ENCODE assay signal across 19 mouse cellular contexts in genomic region chr10:56695100-56695499, GRCm38 (mm10).
A peak's percentile ranks its signal among the peaks of the same experiment; 100 is the strongest.
DNase-seq lines count a peak whose midpoint lies in the region; ATAC-seq and TF ChIP-seq lines count a peak whose summit lies in the region.
"Had no signal": no experiment of that assay in that cellular context is flagged by ENCODE, and none has a peak within 500 bp of the region (broad histone marks: within the 10 kb centered on the region; RNA-seq: fewer than 3 reads in every experiment).

No protein-coding gene starts in this region.

- H3K27ac ChIP-seq in kidney, postnatal 0 days: no peak overlapping the region
- H3K27ac ChIP-seq in neural tube, embryonic 14.5 days (ENCODE audit: low read depth, low read length): no peak overlapping the region
- H3K27ac ChIP-seq: embryonic facial prominence, embryonic 15.5 days; forebrain, embryonic 10.5 days; gastrocnemius, adult 2 months; hindbrain, embryonic 15.5 days had no signal

- peak; percentile 50 for DNase-seq in kidney, postnatal 0 days (ENCODE audit: low spot score)
- no peak for DNase-seq in kidney, postnatal 25 days
- peak; percentile 36 for DNase-seq in R1 (ENCODE audit: low read depth, low spot score)
- DNase-seq in embryo, embryonic 11 days: peak; percentile 37
- no peak for DNase-seq in spleen, adult 18-20 months
- no peak for DNase-seq in cerebellum, postnatal 14 days
- DNase-seq: adrenal gland, postnatal 10 days; cerebellum, adult 18-20 months; cerebellum, adult 9-11 months; gastrocnemius, adult 2 months; gastrocnemius, postnatal 25 days had no signal

- H3K4me2 ChIP-seq in kidney, postnatal 0 days (ENCODE audit: low read length): no peak overlapping the region
- H3K4me2 ChIP-seq in neural tube, embryonic 14.5 days (ENCODE audit: low read depth, low read length): no peak overlapping the region
- H3K4me2 ChIP-seq: embryonic facial prominence, embryonic 15.5 days; heart, embryonic 12.5 days; hindbrain, embryonic 15.5 days had no signal

- no peaks in the 10 kb centered on the region; the same call in 1 of the 2 replicates for H3K4me1 ChIP-seq in kidney, postnatal 0 days (replicated peaks; ENCODE audit: insufficient read depth, low read length)
- H3K4me1 ChIP-seq in neural tube, embryonic 14.5 days (ENCODE audit: control insufficient read depth, insufficient read depth, low read length): no peaks in the 10 kb centered on the region
- H3K4me1 ChIP-seq: embryonic facial prominence, embryonic 15.5 days; heart, embryonic 12.5 days; hindbrain, embryonic 15.5 days had no signal

- no peak overlapping the region for H3K9ac ChIP-seq in kidney, postnatal 0 days (ENCODE audit: low read depth, low read length)
- H3K9ac ChIP-seq in neural tube, embryonic 14.5 days (replicated peaks; ENCODE audit: low read depth, low read length): no peak overlapping the region
- H3K9ac ChIP-seq: embryonic facial prominence, embryonic 15.5 days; heart, embryonic 12.5 days; hindbrain, embryonic 15.5 days had no signal

- TF ChIP-seq CTCF in kidney, postnatal 0 days (IDR thresholded peaks at IDR 0.05; ENCODE audit: low read depth): no peak

- no peak overlapping the region for H3K4me3 ChIP-seq in kidney, postnatal 0 days (replicated peaks; ENCODE audit: low read depth, low read length)
- H3K4me3 ChIP-seq in neural tube, embryonic 14.5 days (ENCODE audit: low read depth, low read length): no peak overlapping the region
- H3K4me3 ChIP-seq: embryonic facial prominence, embryonic 15.5 days; erythroblast, embryonic 14.5 days; forebrain, embryonic 10.5 days; gastrocnemius, adult 2 months; heart, embryonic 12.5 days; hindbrain, embryonic 15.5 days had no signal

- no peaks in the 10 kb centered on the region for H3K27me3 ChIP-seq in kidney, postnatal 0 days (ENCODE audit: insufficient read depth, low read length)
- no peaks in the 10 kb centered on the region for H3K27me3 ChIP-seq in neural tube, embryonic 14.5 days (ENCODE audit: control insufficient read depth, insufficient read depth, low read length)
- H3K27me3 ChIP-seq: embryonic facial prominence, embryonic 15.5 days; heart, embryonic 12.5 days; hindbrain, embryonic 15.5 days had no signal

- no peaks in the 10 kb centered on the region for H3K36me3 ChIP-seq in kidney, postnatal 0 days (ENCODE audit: insufficient read depth, low read length)
- no peaks in the 10 kb centered on the region for H3K36me3 ChIP-seq in neural tube, embryonic 14.5 days (ENCODE audit: control insufficient read depth, insufficient read depth, low read length)
- H3K36me3 ChIP-seq: embryonic facial prominence, embryonic 15.5 days; forebrain, embryonic 10.5 days; G1E; heart, embryonic 12.5 days; hindbrain, embryonic 15.5 days had no signal

- ATAC-seq in kidney, postnatal 0 days (replicated peaks; ENCODE audit: low FRiP score, low read depth): no peak
- ATAC-seq in neural tube, embryonic 14.5 days (ENCODE audit: low read depth): peak; percentile 73; the same call in 1 of the 2 replicates
- ATAC-seq: forebrain, embryonic 14.5 days had no signal

- 34% methylated on average over 3 of the region's 3 CpGs for WGBS in kidney, postnatal 0 days
- WGBS in neural tube, embryonic 14.5 days: 14% methylated on average over 3 of the region's 3 CpGs

- no peaks in the 10 kb centered on the region for H3K9me3 ChIP-seq in kidney, postnatal 0 days (replicated peaks; ENCODE audit: low read length)
- H3K9me3 ChIP-seq in neural tube, embryonic 14.5 days (ENCODE audit: control insufficient read depth, low read length): no peaks in the 10 kb centered on the region
- H3K9me3 ChIP-seq: embryonic facial prominence, embryonic 15.5 days; forebrain, embryonic 10.5 days; G1E; heart, embryonic 12.5 days; hindbrain, embryonic 15.5 days had no signal

Comparison
In these comparisons a context has a peak if more than half of its experiments do, and no peak if none do; other contexts are left out.
1. DNase-seq: peak in kidney, postnatal 0 days (single experiment), R1 (single experiment) and embryo, embryonic 11 days (single experiment); none in kidney, postnatal 25 days (0 of 2), spleen, adult 18-20 months (0 of 2) and cerebellum, postnatal 14 days (0 of 2).